Mouse (Mus musculus): ENCODE results near the gene Vwa8.
A peak's percentile ranks its signal among the peaks of the same experiment; 100 is the strongest.

Vwa8 gene

DNA sequence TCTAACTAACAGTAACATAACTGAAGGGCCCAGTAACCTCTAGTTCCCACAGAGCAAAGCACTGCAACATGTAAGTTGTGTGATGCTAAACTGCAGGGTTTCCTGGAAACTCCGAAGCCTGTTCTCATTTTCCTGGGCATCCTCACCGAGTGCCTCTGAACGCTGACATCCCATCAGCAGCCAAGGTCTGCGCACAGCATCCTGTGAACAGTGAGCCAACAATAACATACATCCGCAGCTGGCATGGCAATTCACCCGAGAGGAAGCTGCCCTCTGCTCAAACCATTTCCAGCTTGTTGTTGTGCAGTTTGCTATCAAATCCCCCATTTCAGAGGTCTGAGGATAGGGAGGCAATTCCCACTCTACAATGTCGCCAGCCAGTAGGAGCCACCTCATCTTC is 334.4 kb downstream of the Vwa8 start:
- no peak for DNase-seq (ENCODE audit: low spot score)

DNA sequence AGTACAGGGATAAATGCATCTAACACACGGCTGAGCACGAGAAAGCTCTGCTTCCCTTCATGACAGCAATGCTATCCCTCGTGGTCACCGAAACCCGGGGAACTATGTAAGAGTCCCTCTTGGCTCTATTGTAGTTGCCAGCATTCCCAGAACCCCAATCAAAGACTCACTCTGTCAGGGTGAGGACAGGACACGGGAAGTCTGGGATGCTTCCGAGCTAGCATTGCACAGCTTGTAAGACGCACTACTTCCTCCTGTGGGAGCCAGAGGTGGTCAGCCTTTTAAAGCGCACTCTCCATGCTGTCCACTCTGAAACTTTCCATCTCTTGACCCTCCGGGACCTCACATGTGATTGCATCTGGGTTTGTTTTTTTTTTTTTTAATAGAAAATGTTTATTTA is 335.2 kb downstream of the Vwa8 start:
- no peak for DNase-seq (ENCODE audit: low spot score)

DNA sequence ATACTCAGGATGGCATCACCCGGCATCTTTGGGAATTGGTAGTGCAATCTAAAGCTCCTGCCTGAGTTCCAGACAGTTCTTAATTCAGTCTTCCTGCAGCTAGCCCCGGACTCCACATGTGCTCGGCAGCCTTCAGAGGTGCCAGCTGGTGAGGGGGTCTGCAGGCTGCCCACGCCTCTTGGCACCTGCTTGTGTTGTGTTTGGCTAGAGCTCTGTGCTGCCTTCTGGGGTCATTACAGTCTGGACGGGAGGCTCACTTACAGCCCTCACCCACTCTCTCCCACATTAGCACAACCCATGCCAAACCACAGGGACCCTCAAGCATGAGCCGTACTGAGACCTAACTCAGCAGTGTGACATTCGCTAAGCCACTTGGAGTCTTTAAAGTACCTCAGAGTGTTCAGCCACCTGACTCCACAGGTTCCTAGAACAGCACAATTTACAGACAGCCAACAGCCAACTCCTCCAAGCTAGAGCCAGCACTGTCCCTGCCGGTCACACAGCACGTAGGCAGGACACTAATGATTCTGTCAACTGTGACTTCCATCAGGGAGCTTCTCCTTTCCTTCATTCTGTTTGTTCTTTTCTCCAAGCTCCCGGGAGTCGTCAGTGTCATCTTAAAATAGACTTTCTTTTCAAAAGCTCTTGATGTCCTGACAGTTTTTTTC is 336.3 kb downstream of the Vwa8 start:
- no peak for DNase-seq (ENCODE audit: low spot score)

DNA sequence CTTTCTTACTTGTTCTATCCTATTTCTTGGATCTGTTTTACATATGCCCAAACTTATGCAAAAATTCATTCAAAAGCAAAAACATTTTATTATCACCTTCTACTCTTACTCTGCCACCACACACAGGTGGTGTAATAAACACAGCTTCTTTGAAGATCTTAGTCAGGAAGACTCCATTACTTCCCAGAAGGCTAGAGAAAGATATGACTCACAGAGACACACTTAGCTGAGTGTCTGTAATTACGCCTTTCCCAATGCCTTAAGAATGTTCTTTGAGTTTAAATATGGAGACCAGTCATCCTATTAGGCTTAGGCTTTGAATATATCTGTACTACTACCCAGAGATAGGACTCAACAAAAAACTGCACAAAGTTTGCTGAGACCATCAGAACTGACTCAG is 338.1 kb downstream of the Vwa8 start:
- DNase-seq (ENCODE audit: low spot score) = no peak

DNA sequence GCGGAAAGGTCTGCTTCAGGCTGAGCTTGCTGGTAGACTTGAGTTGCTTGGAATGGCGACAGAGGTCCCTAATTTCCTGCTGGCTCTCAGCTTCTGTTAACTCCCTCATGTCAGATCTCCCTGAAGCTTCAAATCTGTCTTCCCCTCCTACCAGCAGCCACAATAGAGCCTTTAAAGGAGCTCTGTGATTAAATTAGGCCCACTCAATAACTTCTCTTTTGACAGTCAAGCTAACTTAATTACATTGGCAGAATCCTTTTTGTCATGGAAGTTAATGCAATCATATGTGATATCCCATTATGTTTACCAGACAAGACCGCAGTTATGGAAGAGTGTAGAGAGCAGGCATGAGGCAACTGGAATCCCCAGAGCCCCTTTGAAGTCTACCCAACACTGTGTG is 347.9 kb downstream of the Vwa8 start:
- no peak for DNase-seq (ENCODE audit: low spot score)

- DNase-seq (ENCODE audit: low spot score) = no peak
Measured at GRCm38 (mm10) chr14:79198066-79198465, 349.2 kb downstream of the Vwa8 start.

- DNase-seq (ENCODE audit: low spot score) = no peak
Measured at GRCm38 (mm10) chr14:79200133-79200891, 351.5 kb downstream of the Vwa8 start.

DNA sequence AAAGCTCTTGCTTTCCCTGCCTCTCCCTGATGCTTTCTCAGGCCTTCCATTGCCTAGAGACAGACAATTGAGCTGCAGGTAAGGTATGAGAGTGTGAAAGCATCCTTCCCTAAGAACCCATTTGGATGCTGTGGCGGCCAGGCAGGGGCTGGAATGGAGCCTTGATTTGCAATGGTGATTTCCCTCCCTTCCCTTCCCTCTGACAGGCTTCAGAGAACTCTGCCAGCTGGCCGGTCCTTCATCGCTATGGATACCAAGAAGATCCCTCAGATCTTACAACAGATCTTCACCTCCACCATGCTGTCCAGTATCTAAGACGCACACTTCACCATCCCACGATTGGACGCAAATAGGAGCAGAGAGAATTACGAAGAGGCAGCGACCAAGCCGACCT is 352.0 kb downstream of the Vwa8 start:
- no peak for DNase-seq (ENCODE audit: low spot score)

DNA sequence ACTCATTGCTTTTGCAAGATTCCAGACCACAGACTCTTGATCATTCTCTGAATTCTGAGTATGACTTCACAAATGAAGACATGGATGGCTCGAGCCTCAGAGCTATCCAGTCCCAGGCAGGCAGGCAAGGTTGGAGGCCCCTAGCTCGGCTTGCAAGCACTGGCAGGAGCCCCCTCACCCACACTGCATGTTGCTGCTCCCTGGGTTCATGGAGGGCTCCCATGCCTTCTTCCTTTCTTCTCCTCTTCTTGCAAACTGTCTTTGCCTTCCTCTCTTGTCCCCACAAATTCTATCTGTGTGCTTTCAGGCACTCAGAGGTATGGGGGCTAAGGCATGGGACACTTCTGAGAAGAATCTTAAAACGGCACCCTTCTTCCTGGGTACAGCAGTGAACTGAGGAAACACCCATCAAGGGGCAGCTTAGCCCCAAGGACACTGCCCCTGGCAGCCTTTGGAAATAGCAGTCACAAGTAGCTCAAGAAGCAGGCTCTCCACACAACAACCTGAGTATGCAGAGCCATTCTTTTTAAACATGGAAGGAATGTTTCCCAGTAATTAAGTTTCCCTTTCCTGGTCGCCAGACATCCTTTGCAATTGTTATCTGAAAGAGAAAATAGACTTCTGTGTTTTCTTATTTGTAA is 354.0 kb downstream of the Vwa8 start:
- no peak for DNase-seq (ENCODE audit: low spot score)

- no peak for DNase-seq (ENCODE audit: low spot score)
Measured at GRCm38 (mm10) chr14:79203496-79204158, 354.8 kb downstream of the Vwa8 start.

GRCm38 (mm10) chr14:79204866-79205265 is 356.0 kb downstream of the Vwa8 start:
- no peak for DNase-seq (ENCODE audit: low spot score)

GRCm38 (mm10) chr14:79206210-79206609 is 357.4 kb downstream of the Vwa8 start:
- DNase-seq (ENCODE audit: low spot score) = peak; percentile 66

- DNase-seq (ENCODE audit: low spot score) = no peak
Measured at GRCm38 (mm10) chr14:79208468-79208867, 359.6 kb downstream of the Vwa8 start.

DNA sequence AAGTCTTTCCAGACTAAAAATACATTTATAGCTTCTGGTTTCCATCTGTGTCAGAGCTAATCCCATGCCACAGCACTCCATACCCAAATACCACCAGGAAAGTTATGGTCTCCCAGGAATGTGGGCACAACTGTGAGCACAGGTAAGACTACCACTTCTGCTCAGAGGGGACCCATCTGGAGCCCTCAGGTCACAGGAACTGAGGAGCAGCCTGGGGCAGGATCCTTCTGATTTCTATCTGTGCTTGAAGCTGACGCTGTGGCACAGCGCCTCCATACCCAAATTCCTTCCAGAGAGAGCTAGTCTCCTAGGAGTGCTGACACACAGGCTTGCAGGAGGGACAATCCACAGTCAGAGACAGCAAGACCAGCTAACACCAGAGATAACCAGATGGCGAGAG is 361.0 kb downstream of the Vwa8 start:
- DNase-seq (ENCODE audit: low spot score) = no peak

DNA sequence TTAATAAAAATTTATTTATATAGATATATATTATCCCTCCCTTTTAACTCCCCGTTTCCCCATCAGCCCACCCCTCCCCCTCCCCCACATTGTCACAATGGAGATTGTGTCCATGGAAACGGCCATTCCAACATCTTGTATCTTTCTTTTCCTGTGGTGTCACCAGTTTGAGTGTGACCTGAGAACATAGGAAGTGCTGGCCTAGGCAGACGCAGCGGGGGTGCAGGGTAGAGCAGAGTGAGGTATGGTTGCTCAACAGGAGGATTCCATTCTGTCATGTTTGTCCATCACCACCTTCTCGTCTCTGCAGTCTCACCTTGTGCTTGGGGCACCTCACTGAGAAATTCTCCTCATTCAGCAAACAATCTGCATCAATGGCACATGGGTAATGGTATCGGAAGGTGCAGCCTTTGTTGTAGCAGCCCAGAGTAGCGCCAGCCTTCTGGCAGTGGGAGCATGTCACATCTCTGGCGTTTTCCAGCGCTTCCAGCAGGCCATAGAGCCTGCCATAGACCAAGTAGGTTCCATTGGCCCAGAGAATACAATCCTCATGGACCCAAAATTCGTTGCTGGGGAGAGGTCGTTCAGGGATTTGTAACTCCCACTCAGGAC is 363.6 kb downstream of the Vwa8 start:
- DNase-seq (ENCODE audit: low spot score) = no peak

DNA sequence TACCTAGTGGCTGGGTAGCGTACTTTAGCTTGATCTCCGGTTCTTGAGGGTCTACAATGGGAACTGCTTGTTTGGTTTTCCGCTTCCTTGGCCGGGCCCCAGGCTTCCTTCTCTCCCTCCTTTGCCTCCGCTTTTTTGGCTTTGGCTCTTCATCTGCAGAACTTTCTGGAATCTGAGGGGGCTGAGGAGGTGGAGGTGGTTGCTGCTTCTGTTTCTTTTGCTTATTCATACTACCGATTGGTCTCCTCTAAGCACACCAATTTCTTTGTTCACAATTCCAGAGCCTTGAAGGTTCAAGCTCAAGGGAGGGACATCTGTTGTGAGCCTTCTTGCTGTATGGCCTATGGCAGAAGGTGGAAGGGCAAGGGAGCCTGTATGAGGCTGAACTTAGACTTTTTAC is 365.3 kb downstream of the Vwa8 start:
- no peak for DNase-seq (ENCODE audit: low spot score)

DNA sequence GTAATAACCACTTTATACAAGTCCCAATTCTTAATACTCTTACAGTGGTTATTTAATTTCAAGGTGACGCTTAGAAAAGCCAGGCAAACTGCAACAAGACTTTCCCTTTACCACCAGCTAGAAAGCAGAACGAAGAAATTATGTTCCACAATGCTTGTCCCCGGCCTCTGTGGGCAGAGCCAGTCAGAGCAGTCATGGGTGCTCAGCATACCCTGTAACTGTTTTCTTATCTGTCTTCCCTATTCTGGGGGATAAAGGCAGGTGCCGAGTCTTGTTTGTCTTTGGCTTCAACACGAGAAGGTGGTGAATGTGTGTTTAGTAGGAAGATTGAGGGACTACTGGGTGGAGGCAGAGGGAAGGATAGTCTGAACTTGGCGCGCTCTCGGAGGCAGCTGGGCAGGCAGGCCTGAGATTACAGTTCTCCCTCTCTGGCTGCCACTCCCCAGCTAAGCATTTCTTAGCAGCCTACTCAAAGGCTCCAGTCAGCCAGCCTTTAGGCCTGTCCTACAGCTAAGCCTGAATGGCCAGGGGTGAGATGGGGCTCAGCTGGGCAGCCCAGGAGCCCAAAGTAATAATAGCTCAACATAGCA is 365.9 kb downstream of the Vwa8 start:
- DNase-seq (ENCODE audit: low spot score) = no peak

- DNase-seq (ENCODE audit: low spot score) = no peak
Measured at GRCm38 (mm10) chr14:79216366-79216765, 367.5 kb downstream of the Vwa8 start.

GRCm38 (mm10) chr14:79223431-79224036 is 374.7 kb downstream of the Vwa8 start:
- DNase-seq (ENCODE audit: low spot score) = no peak

- DNase-seq (ENCODE audit: low spot score) = no peak
Measured at GRCm38 (mm10) chr14:79225458-79225857, 376.6 kb downstream of the Vwa8 start.

DNA sequence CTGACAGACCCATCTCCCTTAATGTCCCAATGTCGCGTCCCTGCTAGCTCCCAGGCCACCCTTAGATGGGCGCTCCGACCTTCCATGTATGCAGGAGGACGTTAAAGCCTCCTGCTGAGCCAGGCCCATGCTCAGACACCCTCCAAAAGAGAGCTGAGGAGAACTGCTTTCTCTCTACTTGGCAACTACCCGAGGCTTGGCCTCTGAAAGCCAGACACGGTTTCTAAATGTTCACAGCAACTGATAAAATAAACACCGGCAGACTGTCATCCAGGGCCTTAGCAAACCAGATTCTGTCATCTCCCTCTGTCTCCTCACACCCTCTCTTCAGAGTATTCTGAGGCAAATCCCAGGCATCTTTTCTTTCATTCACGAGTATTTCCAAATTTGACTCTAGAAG is 377.2 kb downstream of the Vwa8 start:
- no peak for DNase-seq (ENCODE audit: low spot score)

GRCm38 (mm10) chr14:79226741-79227140 is 377.9 kb downstream of the Vwa8 start:
- DNase-seq (ENCODE audit: low spot score) = no peak

Measured in ovary, postnatal 10 days (tissue).